ENCODE assay signal across 10 mouse cellular contexts in genomic region chr8:79620000-79620399, GRCm38 (mm10). TPM values are rescaled to one million over a fixed set of nuclear protein-coding genes. Genes with fewer than 3 reads are reported as not detected.
DNase-seq lines count a peak whose midpoint lies in the region; ATAC-seq and TF ChIP-seq lines count a peak whose summit lies in the region.
"Had no signal": no experiment of that assay in that cellular context is flagged by ENCODE, and none has a peak within 500 bp of the region (broad histone marks: within the 10 kb centered on the region; RNA-seq: fewer than 3 reads in every experiment).

No protein-coding gene starts in this region.

- H3K36me3 ChIP-seq in lung, embryonic 15.5 days = no peaks in the 10 kb centered on the region
- H3K36me3 ChIP-seq in heart, embryonic 14.5 days (ENCODE audit: control insufficient read depth, insufficient read depth, low read length) = no peaks in the 10 kb centered on the region
- no peaks in the 10 kb centered on the region for H3K36me3 ChIP-seq in liver, embryonic 15.5 days (replicated peaks)
- no peaks in the 10 kb centered on the region for H3K36me3 ChIP-seq in forebrain, postnatal 0 days (ENCODE audit: insufficient read depth)

- no peak overlapping the region for H3K9ac ChIP-seq in lung, embryonic 15.5 days
- peak overlapping the region; percentile 47 for H3K9ac ChIP-seq in heart, embryonic 14.5 days (ENCODE audit: low read length)
- no peak overlapping the region for H3K9ac ChIP-seq in liver, embryonic 15.5 days
- H3K9ac ChIP-seq in forebrain, postnatal 0 days = no peak overlapping the region

- no peak overlapping the region for H3K4me3 ChIP-seq in lung, embryonic 15.5 days
- H3K4me3 ChIP-seq in heart, embryonic 14.5 days (ENCODE audit: control insufficient read depth in 1 of 2, insufficient read depth in 1 of 2, low read depth in 1 of 2, low read length in 2 of 2) = no peak overlapping the region
- H3K4me3 ChIP-seq in liver, embryonic 15.5 days (replicated peaks) = no peak overlapping the region
- H3K4me3 ChIP-seq in forebrain, postnatal 0 days (ENCODE audit: low read depth, low read length) = no peak overlapping the region

- WGBS in lung, embryonic 15.5 days = 7% methylated on average over 3 of the region's 3 CpGs
- WGBS in heart, embryonic 14.5 days = 2% methylated on average over 3 of the region's 3 CpGs
- 5% methylated on average over 3 of the region's 3 CpGs for WGBS in liver, embryonic 15.5 days (ENCODE audit: insufficient replicate concordance)
- 42% methylated on average over 3 of the region's 3 CpGs for WGBS in forebrain, postnatal 0 days

- H3K4me2 ChIP-seq in lung, embryonic 15.5 days = no peak overlapping the region
- peak overlapping the region; percentile 39 for H3K4me2 ChIP-seq in heart, embryonic 14.5 days (ENCODE audit: low read length)
- peak overlapping the region; percentile 19 for H3K4me2 ChIP-seq in liver, embryonic 15.5 days
- H3K4me2 ChIP-seq in forebrain, postnatal 0 days (ENCODE audit: low read depth) = no peak overlapping the region

- peak; percentile 93 for DNase-seq in heart, adult 11 months
- no peak for DNase-seq in heart, postnatal 25 days (ENCODE audit: low spot score)
- DNase-seq in lung, postnatal 10 days = no peak
- no peak for DNase-seq in forebrain, postnatal 0 days
- no peak for DNase-seq in urinary bladder, postnatal 25 days (ENCODE audit: low spot score)
- DNase-seq: adrenal gland, adult 8-10 months; cerebellum, adult 11 months had no signal

- peaks cover 16% of the 10 kb centered on the region for H3K4me1 ChIP-seq in lung, embryonic 15.5 days
- H3K4me1 ChIP-seq in heart, embryonic 14.5 days (ENCODE audit: control insufficient read depth in 2 of 2, insufficient read depth in 2 of 2, low read length in 2 of 2) = peaks cover 19 to 34% of the 10 kb centered on the region in 2 experiments
- H3K4me1 ChIP-seq in liver, embryonic 15.5 days (replicated peaks) = peaks cover 30% of the 10 kb centered on the region
- H3K4me1 ChIP-seq in forebrain, postnatal 0 days (ENCODE audit: insufficient read depth) = no peaks in the 10 kb centered on the region

- H3K9me3 ChIP-seq in lung, embryonic 15.5 days = no peaks in the 10 kb centered on the region
- H3K9me3 ChIP-seq in heart, embryonic 14.5 days (ENCODE audit: control insufficient read depth, low read length) = no peaks in the 10 kb centered on the region
- H3K9me3 ChIP-seq in liver, embryonic 15.5 days (replicated peaks) = no peaks in the 10 kb centered on the region
- no peaks in the 10 kb centered on the region for H3K9me3 ChIP-seq in forebrain, postnatal 0 days (ENCODE audit: low read length)

- peak overlapping the region; percentile 32; the same call in 1 of the 2 replicates for H3K27ac ChIP-seq in lung, embryonic 15.5 days
- H3K27ac ChIP-seq in heart, embryonic 14.5 days (replicated peaks in 1 of 2; ENCODE audit: control insufficient read depth in 1 of 2, insufficient read depth in 1 of 2, low read depth in 2 of 2, low read length in 2 of 2) = peak overlapping the region; percentile 89 to 91
- H3K27ac ChIP-seq in liver, embryonic 15.5 days (replicated peaks) = peak overlapping the region; percentile 48
- no peak overlapping the region for H3K27ac ChIP-seq in forebrain, postnatal 0 days (ENCODE audit: low read depth, low read length)

- ATAC-seq in lung, embryonic 15.5 days (ENCODE audit: borderline replicate concordance, extremely low read depth, low FRiP score, low TSS enrichment) = peak; percentile 50; the same call in 1 of the 2 replicates
- ATAC-seq in heart, embryonic 14.5 days (ENCODE audit: insufficient number of reproducible peaks, insufficient read depth, low FRiP score, low read depth) = peak; percentile 93
- ATAC-seq in liver, embryonic 15.5 days (ENCODE audit: insufficient read depth) = peak; percentile 70
- ATAC-seq in forebrain, postnatal 0 days = no peak

- no peaks in the 10 kb centered on the region for H3K27me3 ChIP-seq in lung, embryonic 15.5 days
- no peaks in the 10 kb centered on the region for H3K27me3 ChIP-seq in heart, embryonic 14.5 days (ENCODE audit: control insufficient read depth, insufficient read depth, low read length)
- H3K27me3 ChIP-seq in liver, embryonic 15.5 days = no peaks in the 10 kb centered on the region
- H3K27me3 ChIP-seq in forebrain, postnatal 0 days (ENCODE audit: insufficient read depth, low read length) = no peaks in the 10 kb centered on the region

- intact Hi-C loops in heart, postnatal 25 days (cut with DNase I) = no loop called here

- no peak for TF ChIP-seq CTCF in forebrain, postnatal 0 days (IDR thresholded peaks at IDR 0.05; ENCODE audit: low read depth)

RNA-seq across cellular contexts. Expression of gene Otud4, which starts 19.4 kb away (rescaled TPM):
- total RNA-seq in heart, postnatal 25 days (2021) = 10 to 100 TPM; 39.7 to 52.2 TPM
- polyA plus RNA-seq in lung, embryonic 15.5 days (2015; fragmentation: Nextera tagmentation; extraction: Ambion mirVana) = 14.3 and 14.9 TPM in 2 replicates
- polyA plus RNA-seq in heart, embryonic 14.5 days (2014; fragmentation: Nextera tagmentation; extraction: Ambion mirVana) = 27.4 and 28.1 TPM in 2 replicates
- 5.8 and 7.3 TPM in 2 replicates for polyA plus RNA-seq in liver, embryonic 15.5 days (2015; fragmentation: Nextera tagmentation; extraction: Ambion mirVana)
- 30.4 and 37.6 TPM in 2 replicates for total RNA-seq in forebrain, postnatal 0 days (2014; rRNA removed)
- polyA plus RNA-seq in forebrain, postnatal 0 days (2015; fragmentation: Nextera tagmentation; extraction: Ambion mirVana) = 4.5 and 6.3 TPM in 2 replicates

Comparison
In these comparisons a context has a peak if more than half of its experiments do, and no peak if none do; other contexts are left out.
1. H3K4me2 ChIP-seq: peak in heart, embryonic 14.5 days (single experiment) and liver, embryonic 15.5 days (single experiment); none in lung, embryonic 15.5 days (single experiment) and forebrain, postnatal 0 days (single experiment).